Mouse (Mus musculus) cerebellum, adult 11-12 months (tissue): ENCODE measurements around the gene Junb.

Experiments used
- DNase-seq: peaks from one replicate; pipeline ENCODE4 v3.0.0; 2022

The Junb gene

DNA sequence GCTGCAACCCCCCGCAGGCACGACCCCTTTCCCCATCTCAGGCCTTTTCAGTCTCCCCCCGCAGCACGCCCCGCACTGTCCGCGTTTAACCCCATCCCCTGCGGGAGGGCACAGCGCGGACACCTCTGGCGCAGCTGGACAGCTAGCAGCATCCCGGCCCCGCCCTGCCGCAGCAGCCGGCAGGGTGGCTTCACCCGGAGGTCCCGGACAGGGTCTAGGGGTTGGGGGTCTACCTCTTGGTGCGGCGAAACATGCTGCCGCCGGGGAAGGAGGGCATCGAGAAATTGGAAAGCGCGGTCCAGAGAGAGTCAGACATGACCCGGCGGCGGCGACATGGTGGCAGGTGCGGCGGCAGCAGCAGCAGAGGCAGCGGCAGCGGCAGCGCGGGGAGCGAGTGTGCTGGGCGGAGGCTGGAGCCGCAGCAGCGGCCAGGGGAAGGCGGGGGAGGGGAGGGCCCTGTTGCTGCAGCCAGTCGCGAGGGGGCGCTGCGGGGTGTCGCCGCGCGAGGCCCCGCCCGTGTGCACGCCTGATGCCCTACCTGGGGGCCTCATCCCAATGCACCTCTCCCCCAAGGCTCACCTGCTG is 41.5 kb downstream of the Junb start, which contains the start of gene Mast1:
TSS of gene Mast1 (minus strand) at position 398 of the 585 bp plus-strand sequence.
- peak; percentile 84 for DNase-seq

DNA sequence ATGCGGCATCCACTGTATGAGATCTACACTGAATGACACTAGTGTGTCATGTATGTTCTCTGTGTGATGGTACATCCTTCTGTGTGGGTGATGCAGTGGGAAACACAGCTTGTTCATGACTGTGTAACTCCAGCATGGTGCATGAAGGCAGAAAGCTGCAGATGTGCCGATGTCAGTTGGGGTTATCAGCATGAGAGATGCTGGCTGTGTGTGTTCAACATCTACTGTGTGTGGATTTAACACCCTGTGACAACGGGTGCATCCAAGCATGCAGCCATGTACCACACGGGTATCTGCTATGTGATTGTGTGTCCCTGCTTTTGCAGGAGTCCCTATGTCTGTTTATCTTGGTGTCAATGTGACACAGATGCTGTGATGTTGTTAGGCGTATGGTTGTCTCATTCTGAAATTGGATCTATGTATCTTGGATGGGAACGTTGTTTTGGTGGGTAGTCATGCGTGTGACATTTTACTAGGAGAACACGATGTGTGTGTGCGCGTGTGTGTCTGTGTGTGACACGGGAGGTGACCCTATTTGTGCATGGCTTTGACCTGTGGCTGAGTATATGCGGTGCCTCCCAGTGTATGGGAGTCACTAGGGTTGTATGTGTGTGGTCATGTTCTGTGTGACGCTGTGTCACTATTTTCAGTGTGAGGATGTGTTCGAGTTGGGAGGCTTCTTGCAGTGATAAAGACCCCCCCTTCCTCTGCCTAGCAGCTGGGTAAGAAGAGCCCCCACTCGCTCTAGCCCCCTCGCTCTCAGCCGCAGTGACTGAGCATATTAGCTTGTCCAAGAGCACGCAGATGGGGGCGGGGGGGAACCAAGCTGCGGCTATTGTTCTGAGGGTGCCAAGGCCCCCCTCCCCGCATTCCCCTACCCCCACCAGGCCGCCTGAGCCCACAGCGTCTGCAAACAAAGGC is 42.2 kb downstream of the Junb start:
- DNase-seq = peak; percentile 48

DNA sequence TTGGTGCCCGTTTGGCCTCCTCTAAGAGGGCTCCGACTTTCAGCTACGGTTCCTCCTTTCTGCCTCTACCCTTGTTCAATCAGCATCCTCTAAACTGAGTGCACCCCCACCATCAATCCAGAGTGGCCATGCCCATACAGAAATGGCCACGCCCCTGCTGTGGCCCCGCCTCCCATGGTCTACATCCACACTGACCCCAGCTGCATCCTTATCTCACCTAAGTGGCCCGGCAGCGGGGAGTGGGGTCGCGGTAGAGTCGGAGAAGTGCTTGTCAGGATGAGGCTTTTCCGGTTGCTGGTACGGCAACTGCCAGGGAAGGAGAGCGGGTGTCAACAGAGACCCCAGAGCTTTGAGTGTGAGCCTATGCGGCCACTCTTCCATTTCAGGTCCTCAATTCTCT is 43.0 kb downstream of the Junb start:
- DNase-seq = peak; percentile 75

- DNase-seq = peak; percentile 90
Observed at GRCm38 (mm10) chr8:84934860-84935259, 43.7 kb downstream of the Junb start.

- DNase-seq = peak; percentile 65
Observed at GRCm38 (mm10) chr8:84933767-84934559, 44.6 kb downstream of the Junb start.

DNA sequence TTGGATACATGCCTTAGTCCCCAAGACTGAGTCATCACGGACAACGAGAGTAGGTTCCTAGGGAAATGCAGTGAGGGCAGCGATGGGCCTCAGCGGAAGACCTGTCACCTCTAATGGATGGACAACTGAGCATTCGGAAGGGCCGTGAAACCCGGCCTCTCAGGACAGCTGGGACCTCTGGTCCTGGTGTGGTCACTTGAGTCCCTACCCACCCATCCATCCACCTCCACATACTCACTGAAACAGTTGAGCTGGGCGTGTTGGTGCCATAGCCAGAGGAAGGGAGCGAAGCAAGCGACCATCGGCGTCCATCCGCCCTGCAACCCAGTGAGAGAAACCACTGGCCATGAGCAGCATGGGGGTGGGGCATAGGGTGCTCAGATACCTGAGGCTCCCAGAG is 47.9 kb downstream of the Junb start:
- peak; percentile 23 for DNase-seq

DNA sequence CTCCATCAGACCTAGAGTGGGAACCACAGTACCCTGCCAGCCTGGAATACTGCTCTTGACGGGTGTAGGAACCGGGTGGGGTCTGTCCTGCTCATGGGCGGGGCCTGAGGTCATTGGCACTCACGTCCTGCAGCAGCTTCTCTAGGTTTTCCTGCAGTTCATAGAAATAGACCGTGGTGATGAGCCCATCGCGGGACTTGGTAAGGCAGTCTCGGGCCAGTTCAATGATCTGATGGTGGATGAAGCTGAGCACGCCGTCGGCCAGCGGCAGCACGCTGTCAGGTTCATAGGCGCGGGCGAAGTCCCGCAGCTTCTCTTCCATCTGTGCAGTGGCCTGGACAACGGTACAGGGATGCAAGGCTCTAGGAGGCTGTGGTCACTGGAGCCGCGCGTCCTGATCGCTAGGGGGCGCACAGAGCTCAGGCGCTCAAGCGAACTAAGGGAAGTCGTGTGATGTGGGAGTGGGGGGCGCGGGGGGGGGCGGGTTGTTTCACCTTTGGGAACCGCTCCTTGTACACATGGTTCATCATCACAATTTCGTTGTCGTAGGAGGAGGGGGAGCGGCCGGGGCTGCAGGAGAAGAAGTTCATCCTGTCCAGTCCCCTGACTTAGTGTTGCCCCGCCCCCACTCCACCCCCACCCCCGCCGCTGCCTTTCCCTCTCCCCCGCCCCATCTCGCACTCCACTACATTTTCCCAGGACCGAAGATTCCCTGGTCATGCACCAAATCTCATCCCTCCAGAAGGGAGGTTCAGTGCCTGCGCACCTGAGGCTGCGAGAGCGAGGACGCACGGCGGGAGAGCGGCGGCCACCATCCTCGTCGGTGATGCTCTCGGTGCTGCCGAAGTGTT is 49.8 kb downstream of the Junb start:
- DNase-seq = peak; percentile 80

DNA sequence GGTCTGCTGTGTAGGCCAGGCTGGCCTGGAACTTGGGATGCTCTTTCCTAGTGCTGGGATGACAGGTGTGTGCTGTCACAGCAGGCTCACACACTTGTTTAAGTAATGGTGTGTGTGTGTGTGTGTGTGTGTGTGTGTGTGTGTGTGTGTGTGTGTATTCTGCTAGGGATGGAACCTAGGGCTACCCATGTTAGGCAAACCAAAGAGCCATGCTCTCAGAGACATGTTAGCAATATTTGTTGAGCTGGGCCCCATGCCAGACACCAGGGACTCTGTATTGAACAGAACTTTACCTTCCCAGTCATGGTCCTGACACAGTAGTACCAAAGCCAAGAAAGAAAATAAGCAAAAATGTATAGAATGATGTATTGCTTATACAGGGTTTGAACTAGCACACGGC is 51.0 kb downstream of the Junb start:
- peak; percentile 28 for DNase-seq

- no peak for DNase-seq
Observed at GRCm38 (mm10) chr8:84925557-84925956, 53.0 kb downstream of the Junb start.
